Mouse (Mus musculus) megakaryocyte-erythroid progenitor cell, adult 5-6 weeks (primary cell): ENCODE results near the gene 9830107B12Rik. TPM values are rescaled to one million over a fixed set of nuclear protein-coding genes. Genes with fewer than 3 reads are reported as not detected.

ENCODE experiments used
- ATAC-seq: replicated peaks from 2 replicates; pipeline ENCODE4 v1.8.0; 2016; ENCODE audit warnings: mild to moderate bottlenecking, inconsistent platforms; ENCODE audit not compliant: severe bottlenecking, poor library complexity, low FRiP score, low TSS enrichment
- total RNA-seq, 2 experiments: library from RNA; stranded (forward) in 1 of 2; stranded (reverse) in 1 of 2; fragments of 200-1000, 215-1000 nt in 1 of 2; fragments of >200 nt in 1 of 2; fragmentation: Nextera tagmentation in 1 of 2; gene quantifications; 2 replicates each; pipeline ENCODE4 v1.2.3; 2014 to 2017

The 9830107B12Rik gene
- total RNA-seq, 2 experiments from 2014 or later, result not detected

DNA sequence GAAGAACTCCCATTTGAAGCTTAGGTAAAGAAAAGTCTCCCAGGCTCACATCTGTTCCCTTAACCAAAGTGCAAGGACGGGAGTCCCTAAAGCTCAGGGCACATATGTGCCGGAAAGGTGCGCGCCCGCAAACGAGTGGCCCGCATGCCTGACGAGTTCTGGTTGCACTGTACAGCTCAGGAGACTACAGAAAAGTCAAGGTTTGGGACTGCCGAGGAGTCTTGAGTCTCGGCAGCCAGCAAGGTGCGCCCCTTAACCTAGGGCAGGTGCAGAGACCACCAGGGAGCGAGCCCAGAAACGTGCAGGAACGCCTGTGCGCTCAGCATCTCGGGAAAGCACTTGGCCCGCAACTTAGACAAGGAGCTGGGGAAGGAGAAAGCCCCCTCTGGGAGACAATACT is 49.7 kb downstream of the 9830107B12Rik start:
- ATAC-seq, result no peak

DNA sequence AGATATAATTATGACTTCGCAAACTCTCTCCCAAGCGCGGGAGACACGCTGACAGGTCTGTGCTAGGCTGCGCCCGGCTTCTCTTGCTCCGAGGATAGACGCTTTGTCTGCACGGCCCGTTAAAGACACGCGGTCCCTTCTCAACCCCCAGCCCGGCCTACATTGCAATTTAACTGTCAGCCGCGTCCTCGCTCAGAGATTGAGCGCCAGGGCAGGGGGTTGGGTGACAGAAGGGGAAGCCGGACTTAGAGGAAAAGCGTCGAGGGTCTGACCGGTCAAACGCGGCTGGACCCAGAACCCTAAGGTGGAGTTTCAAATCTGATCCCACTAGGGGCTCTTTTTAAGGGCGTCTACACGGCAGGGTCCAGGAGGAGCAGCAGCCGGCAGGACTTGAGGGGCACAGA is 50.3 kb downstream of the 9830107B12Rik start:
- ATAC-seq, result no peak

DNA sequence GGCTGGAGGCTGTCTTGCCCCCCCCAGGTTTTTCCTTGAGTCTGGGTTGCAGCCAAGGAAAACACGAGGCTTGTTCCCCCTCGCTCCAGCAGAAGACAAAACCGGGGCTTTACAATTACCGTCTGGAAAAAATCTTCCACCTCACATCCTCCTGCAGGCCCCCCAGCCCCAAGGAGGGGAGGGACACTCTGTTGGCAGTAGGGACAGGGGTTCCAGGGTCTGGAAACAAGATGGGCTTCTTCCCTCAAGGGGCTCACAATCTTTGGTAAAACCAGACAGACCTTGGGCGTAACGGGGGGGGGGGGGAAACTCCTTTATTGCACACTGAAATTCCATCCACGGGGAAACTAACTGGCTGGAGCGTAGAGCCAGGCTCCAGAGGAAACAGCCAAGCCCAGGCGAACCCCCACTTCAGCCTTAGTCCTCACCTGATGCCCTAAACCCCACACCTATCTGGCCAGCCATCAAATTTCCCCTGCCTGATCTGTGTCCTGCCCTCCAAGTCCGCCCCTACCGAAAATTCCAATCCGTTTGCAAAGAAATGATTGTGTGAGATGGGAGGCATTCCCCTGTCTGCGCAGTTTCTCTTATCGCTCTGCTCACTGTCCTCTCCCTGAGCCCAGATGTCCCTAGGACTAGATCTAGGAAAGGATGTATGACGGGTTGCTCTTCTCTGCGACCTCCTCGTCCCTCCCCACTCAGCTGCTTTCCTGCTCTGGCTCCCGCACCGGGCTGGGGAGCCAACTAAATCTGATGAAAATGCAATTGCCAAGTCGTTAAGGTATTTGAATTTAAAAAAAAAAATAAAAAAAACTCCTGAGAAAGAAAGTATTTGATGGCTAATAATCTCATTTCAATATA is 51.0 kb downstream of the 9830107B12Rik start:
- ATAC-seq, result no peak

DNA sequence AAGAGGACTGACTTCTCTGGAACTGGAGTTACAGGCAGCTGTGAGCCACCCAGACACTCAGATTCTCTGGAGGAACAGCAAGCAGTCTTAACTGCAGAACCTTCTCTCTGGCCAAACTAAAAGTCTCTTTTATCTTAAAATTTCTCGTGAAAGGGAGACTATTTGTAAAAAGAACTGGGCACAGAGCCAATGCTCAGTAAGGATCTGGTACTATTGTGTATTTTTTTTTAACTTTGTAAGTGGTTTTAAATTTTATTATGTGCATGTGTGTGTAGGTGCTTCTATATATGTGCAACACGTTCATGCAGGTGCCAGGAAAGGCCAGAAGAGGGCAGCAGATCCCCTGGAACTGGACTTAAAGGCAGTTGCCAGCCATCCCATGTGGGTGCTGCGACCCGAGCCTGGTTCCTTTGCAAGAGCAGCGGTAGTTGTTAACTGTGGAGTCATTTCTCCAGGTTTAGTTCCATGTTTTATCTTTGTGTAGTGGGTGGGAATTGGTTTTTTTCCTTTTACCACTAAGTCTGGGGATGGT is 52.7 kb downstream of the 9830107B12Rik start:
- ATAC-seq, result no peak

DNA sequence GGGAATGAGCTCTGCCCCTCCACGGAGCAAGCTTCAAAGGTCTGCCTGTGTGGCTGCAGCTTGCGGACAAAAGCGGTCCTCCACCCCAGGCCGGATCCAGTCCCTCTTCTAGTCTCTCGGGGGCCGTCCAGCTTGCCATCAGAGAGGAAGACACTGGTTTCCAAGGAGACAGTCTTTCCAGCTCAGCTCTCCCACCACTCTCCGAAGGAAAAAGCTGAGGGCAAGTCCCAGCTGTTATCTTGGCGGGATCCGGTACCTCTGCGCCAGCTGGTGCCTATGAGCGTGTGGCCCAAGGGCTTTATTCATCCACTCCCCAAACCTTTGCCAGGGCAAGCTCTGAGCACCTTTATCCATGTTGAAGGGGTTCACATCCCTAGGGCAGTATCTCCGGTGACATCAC is 55.8 kb downstream of the 9830107B12Rik start:
- ATAC-seq, result no peak

DNA sequence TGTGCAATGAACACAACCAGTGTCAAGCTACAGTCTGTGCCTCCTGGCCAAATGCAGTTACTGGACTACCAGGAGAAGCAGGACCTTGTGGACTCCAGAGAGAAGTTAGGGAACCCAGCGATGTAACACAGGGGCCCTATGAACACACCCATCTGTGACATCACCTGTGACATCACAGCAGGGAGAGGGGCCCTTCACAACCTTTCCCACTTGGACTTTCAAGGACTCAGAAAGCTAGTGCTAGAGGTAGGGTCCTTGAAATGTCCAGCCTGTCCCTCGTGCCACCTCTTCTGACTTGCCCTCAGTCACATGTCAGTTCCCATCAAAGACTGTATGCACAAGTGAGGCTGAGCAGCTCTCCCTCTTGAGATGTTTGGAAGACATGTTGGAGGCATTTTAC is 56.6 kb downstream of the 9830107B12Rik start:
- ATAC-seq, result no peak

DNA sequence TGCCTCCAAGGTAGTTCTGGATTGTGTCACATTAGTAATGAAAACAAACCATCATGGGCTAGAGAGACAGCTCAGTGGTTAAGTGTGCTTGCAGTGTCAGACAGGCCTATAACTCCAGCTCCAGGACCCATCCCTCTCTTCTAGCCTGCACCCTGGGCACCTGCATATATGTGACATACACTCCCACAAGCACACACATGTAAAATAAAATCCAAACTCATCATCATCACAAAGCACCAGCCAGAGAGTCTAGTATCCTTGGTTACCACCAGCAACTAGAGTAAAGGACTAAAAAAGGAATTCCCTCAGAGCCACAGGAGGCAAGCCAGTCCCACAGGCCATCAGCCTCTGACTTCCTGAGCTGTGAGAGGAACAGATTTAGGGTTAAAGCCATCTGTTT is 57.0 kb downstream of the 9830107B12Rik start, which contains the start of gene 1700067P10Rik:
1700067P10Rik (plus strand) TSS at position 301 of the 400 bp plus-strand sequence.
- ATAC-seq, result no peak

DNA sequence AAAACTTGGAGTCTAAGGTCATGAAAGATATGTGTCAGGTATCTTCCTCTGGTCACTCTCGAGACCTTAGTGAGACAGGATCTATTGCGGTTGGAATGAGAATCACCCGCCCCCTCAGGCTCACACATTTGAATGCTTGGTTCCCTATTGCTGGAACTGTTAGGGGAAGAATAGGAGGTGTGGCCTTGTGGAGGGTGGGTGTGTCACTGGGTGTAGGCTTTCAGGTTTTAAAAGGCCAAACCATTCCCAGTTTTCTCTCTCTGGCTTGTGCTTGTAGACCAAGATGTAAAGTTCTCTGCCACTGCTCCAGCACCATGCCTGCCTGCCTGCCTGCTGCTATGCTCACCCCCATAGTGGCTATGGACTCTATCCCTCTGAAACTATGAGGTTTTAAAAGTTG is 65.4 kb downstream of the 9830107B12Rik start:
- ATAC-seq, result no peak

Other genes starting within 250 kb of the 9830107B12Rik start
- gene Foxp4, start 221.6 kb downstream of the 9830107B12Rik start, total RNA-seq (2014; fragmentation: Nextera tagmentation), result 10.4 and 23.6 TPM in 2 replicates
- 0.66 and 2.0 TPM in 2 replicates for gene Foxp4, start 221.6 kb downstream of the 9830107B12Rik start, total RNA-seq (2017)
- not detected in 2 replicates for gene 1700122O11Rik, start 108.0 kb downstream of the 9830107B12Rik start, total RNA-seq (2014; fragmentation: Nextera tagmentation)
- gene 1700122O11Rik, start 108.0 kb downstream of the 9830107B12Rik start, total RNA-seq (2017), result not detected in 2 replicates
- not detected in 2 replicates for gene 1700067P10Rik, start 56.9 kb downstream of the 9830107B12Rik start, total RNA-seq (2014; fragmentation: Nextera tagmentation)
- gene 1700067P10Rik, start 56.9 kb downstream of the 9830107B12Rik start, total RNA-seq (2017), result not detected in 2 replicates
- gene A530064D06Rik, start 21.0 kb upstream of the 9830107B12Rik start, total RNA-seq (2014; fragmentation: Nextera tagmentation), result not detected in 2 replicates
- gene A530064D06Rik, start 21.0 kb upstream of the 9830107B12Rik start, total RNA-seq (2017), result not detected in 2 replicates
- not detected in 2 replicates for gene Trem1, start 86.5 kb upstream of the 9830107B12Rik start, total RNA-seq (2014; fragmentation: Nextera tagmentation)
- gene Trem1, start 86.5 kb upstream of the 9830107B12Rik start, total RNA-seq (2017), result 0.27 and 0.94 TPM in 2 replicates
- gene Trem3, start 101.5 kb upstream of the 9830107B12Rik start, total RNA-seq (2014; fragmentation: Nextera tagmentation), result 3.8 TPM in 1 of 2 replicates, not detected in the other
- gene Trem3, start 101.5 kb upstream of the 9830107B12Rik start, total RNA-seq (2017), result 0.84 TPM in 1 of 2 replicates, not detected in the other
- not detected in 2 replicates for gene Treml4, start 118.0 kb upstream of the 9830107B12Rik start, total RNA-seq (2014; fragmentation: Nextera tagmentation)
- gene Treml4, start 118.0 kb upstream of the 9830107B12Rik start, total RNA-seq (2017), result 0.46 TPM in 1 of 2 replicates, not detected in the other
- 39.3 and 64.8 TPM in 2 replicates for gene Treml2, start 153.2 kb upstream of the 9830107B12Rik start, total RNA-seq (2014; fragmentation: Nextera tagmentation)
- gene Treml2, start 153.2 kb upstream of the 9830107B12Rik start, total RNA-seq (2017), result 23.7 and 37.2 TPM in 2 replicates
- gene B430306N03Rik, start 169.9 kb upstream of the 9830107B12Rik start, total RNA-seq (2014; fragmentation: Nextera tagmentation), result 0.12 TPM in 1 of 2 replicates, not detected in the other
- gene B430306N03Rik, start 169.9 kb upstream of the 9830107B12Rik start, total RNA-seq (2017), result 0.28 TPM in 1 of 2 replicates, not detected in the other
- not detected in 2 replicates for gene Trem2, start 200.1 kb upstream of the 9830107B12Rik start, total RNA-seq (2014; fragmentation: Nextera tagmentation)
- 0.19 TPM in 1 of 2 replicates, not detected in the other for gene Trem2, start 200.1 kb upstream of the 9830107B12Rik start, total RNA-seq (2017)
- gene Treml1, start 213.6 kb upstream of the 9830107B12Rik start, total RNA-seq (2014; fragmentation: Nextera tagmentation), result 1.0 and 1.7 TPM in 2 replicates
- 5.2 and 12.9 TPM in 2 replicates for gene Treml1, start 213.6 kb upstream of the 9830107B12Rik start, total RNA-seq (2017)